8 mouse cellular contexts compared by ENCODE assay signal in the genomic region with DNA sequence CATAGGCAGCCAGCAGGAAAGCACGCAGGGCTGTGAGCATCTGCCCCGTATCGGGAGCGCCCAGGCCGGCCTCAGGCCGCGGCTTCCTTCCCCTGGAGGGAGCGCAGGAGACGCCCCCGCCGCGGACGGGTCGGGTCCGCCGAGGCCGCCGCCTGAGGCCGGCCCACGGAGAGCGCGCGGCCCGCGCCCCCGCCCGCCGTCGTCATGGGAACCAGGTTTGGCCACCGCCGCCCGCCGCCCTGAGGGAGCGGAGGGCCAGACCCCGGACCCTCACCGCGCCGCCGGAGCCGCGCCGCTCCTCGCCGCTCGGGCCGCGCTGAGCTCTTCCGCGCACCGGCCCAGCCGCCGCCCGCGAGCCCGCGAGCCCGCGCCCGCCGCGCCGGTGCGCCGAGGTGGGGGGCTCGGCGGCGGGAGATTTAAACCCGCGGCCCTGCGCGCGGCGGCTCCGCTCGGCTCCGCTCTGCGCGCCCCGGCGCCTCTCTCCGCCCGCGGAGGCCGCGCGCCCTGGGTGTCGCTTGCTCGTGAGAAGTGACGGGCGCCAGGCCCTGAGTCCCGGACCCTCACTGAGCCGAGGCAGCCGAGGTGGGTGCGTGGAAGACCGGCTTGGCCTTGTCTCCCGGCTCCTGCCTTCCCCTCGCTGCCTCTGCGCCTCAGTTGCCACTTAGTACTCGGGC. TPM values are rescaled to one million over a fixed set of nuclear protein-coding genes. Genes with fewer than 3 reads are reported as not detected.
DNase-seq lines count a peak whose midpoint lies in the region; ATAC-seq and TF ChIP-seq lines count a peak whose summit lies in the region.

A gene (minus strand): TSS at position 389 of the 674 bp plus-strand sequence.

- intact Hi-C loops in heart, postnatal 36 days (cut with DNase I), result no loop called here

- peak within 1 kb of the TSS; percentile 93 for H3K4me2 ChIP-seq in forebrain, embryonic 16.5 days (ENCODE audit: low read length)
- H3K4me2 ChIP-seq in lung, embryonic 15.5 days, result peak within 1 kb of the TSS; percentile 99

- no peak for TF ChIP-seq CTCF in G1E (IDR thresholded peaks at IDR 0.05; ENCODE audit: low read depth, low read length)
- TF ChIP-seq CTCF in layer of hippocampus, adult 2 months (conservative IDR thresholded peaks at IDR 0.05), result no peak

- no peak; the same call in 1 of the 2 replicates for ATAC-seq in G1E (ENCODE audit: extremely low read depth, insufficient number of reproducible peaks, low FRiP score, poor library complexity, severe bottlenecking)
- ATAC-seq in forebrain, embryonic 16.5 days, result peak; percentile 92
- ATAC-seq in lung, embryonic 15.5 days (ENCODE audit: borderline replicate concordance, extremely low read depth, low FRiP score, low TSS enrichment), result peak; percentile 83

- H3K9ac ChIP-seq in forebrain, embryonic 16.5 days (replicated peaks; ENCODE audit: low read depth, low read length), result peak within 1 kb of the TSS; percentile 79
- H3K9ac ChIP-seq in lung, embryonic 15.5 days, result peak within 1 kb of the TSS; percentile 64

- peaks cover 11% of the 10 kb centered on the region for H3K9me3 ChIP-seq in G1E (replicated peaks)
- no peaks in the 10 kb centered on the region for H3K9me3 ChIP-seq in forebrain, embryonic 16.5 days (ENCODE audit: control insufficient read depth, low read length)
- H3K9me3 ChIP-seq in lung, embryonic 15.5 days, result no peaks in the 10 kb centered on the region

- WGBS in forebrain, embryonic 16.5 days, result under 1% methylated on average over 77 of the region's 99 CpGs
- under 1% methylated on average over 59 of the region's 99 CpGs for WGBS in lung, embryonic 15.5 days

- H3K27me3 ChIP-seq in G1E (ENCODE audit: insufficient read depth, low read length), result peaks cover 7% of the 10 kb centered on the region
- H3K27me3 ChIP-seq in forebrain, embryonic 16.5 days (replicated peaks; ENCODE audit: control insufficient read depth, insufficient read depth, low read length), result peaks cover 6% of the 10 kb centered on the region
- peaks cover 22% of the 10 kb centered on the region for H3K27me3 ChIP-seq in lung, embryonic 15.5 days

- peaks cover 14% of the 10 kb centered on the region for H3K4me1 ChIP-seq in G1E (ENCODE audit: insufficient read depth, low read depth, low read length)
- peaks cover 3% of the 10 kb centered on the region; the same call in 1 of the 2 replicates for H3K4me1 ChIP-seq in forebrain, embryonic 16.5 days (replicated peaks; ENCODE audit: control insufficient read depth, insufficient read depth, low read length)
- peaks cover 5% of the 10 kb centered on the region; the same call in 1 of the 2 replicates for H3K4me1 ChIP-seq in lung, embryonic 15.5 days

- peak; percentile 62 for DNase-seq in G1E (ENCODE audit: low spot score)
- peak; percentile 66 for DNase-seq in cerebellum, adult 11 months
- peak; percentile 50 to 51 for DNase-seq in heart, postnatal 36 days
- DNase-seq in layer of hippocampus, adult 2 months (ENCODE audit: low spot score in 2 of 2), result peak; percentile 14 to 49
- DNase-seq in ovary, postnatal 10 days (ENCODE audit: low spot score), result peak; percentile 13
- peak; percentile 61 to 74 for DNase-seq in thymus, postnatal 36 days

- H3K4me3 ChIP-seq in G1E (ENCODE audit: low read depth, low read length), result peak within 1 kb of the TSS; percentile 77
- H3K4me3 ChIP-seq in forebrain, embryonic 16.5 days (replicated peaks; ENCODE audit: low read length), result peak within 1 kb of the TSS; percentile 79
- peak within 1 kb of the TSS; percentile 74 for H3K4me3 ChIP-seq in layer of hippocampus, adult 2 months
- peak within 1 kb of the TSS; percentile 73 for H3K4me3 ChIP-seq in lung, embryonic 15.5 days

- H3K36me3 ChIP-seq in G1E (replicated peaks), result no peaks in the 10 kb centered on the region
- H3K36me3 ChIP-seq in forebrain, embryonic 16.5 days (ENCODE audit: control insufficient read depth, insufficient read depth), result no peaks in the 10 kb centered on the region
- H3K36me3 ChIP-seq in lung, embryonic 15.5 days, result no peaks in the 10 kb centered on the region

- peak within 1 kb of the TSS; percentile 53 for H3K27ac ChIP-seq in forebrain, embryonic 16.5 days (ENCODE audit: low read length)
- H3K27ac ChIP-seq in layer of hippocampus, adult 2 months, result peak within 1 kb of the TSS; percentile 80
- H3K27ac ChIP-seq in lung, embryonic 15.5 days, result no peak within 1 kb of the TSS

RNA-seq across cellular contexts. Expression of the gene that starts here (rescaled TPM):
- 9.6 and 10.5 TPM in 2 replicates for total RNA-seq in G1E (2014; fragmentation: Nextera tagmentation)
- total RNA-seq in G1E (2017), result 9.0 and 9.5 TPM in 2 replicates
- 1.3 and 2.2 TPM in 2 replicates for polyA plus RNA-seq in G1E (2012)
- polyA plus RNA-seq in forebrain, embryonic 16.5 days (2015; fragmentation: Nextera tagmentation; extraction: Ambion mirVana), result 25.4 and 31.4 TPM in 2 replicates
- total RNA-seq in heart, postnatal 36 days (2021), result under 1 TPM; 0.46 to 0.56 TPM
- 10 to 100 TPM; 35.6 to 39.5 TPM for total RNA-seq in layer of hippocampus, adult 2 months (2021)
- 0.46 and 0.83 TPM in 2 replicates for polyA plus RNA-seq in lung, embryonic 15.5 days (2015; fragmentation: Nextera tagmentation; extraction: Ambion mirVana)

Comparison
In these comparisons a context has a peak if more than half of its experiments do, and no peak if none do; other contexts are left out.
1. RNA of the gene that starts here (total RNA-seq): 35.6 to 39.5 TPM in layer of hippocampus, adult 2 months and 9.0 to 10.5 TPM in G1E; 0.46 to 0.56 TPM in heart, postnatal 36 days; every median in the first group is over 4 times any median in the second.
2. Peak in DNase-seq in heart, postnatal 36 days; RNA of the gene not detected or under 1 TPM.
3. Peak in ATAC-seq, H3K4me3 ChIP-seq, H3K9ac ChIP-seq and H3K4me2 ChIP-seq in lung, embryonic 15.5 days; RNA of the gene not detected or under 1 TPM.
4. DNase-seq: peak in every context shown above with its lines; median percentile 68 in thymus, postnatal 36 days; 66 in cerebellum, adult 11 months; 62 in G1E; 50 in heart, postnatal 36 days; 32 in layer of hippocampus, adult 2 months; 13 in ovary, postnatal 10 days.
5. Peak in every context shown above with its lines, with median percentiles within 50 percentile points of each other: H3K4me3 ChIP-seq.